Mouse (Mus musculus) CD8-positive naive resting alpha-beta T cell, adult 57 days (primary cell): Measurements from ENCODE around the gene Lamp3. TPM values are rescaled to one million over a fixed set of nuclear protein-coding genes. Genes with fewer than 3 reads are reported as not detected.

Source experiments
- total RNA-seq: library from RNA; stranded (reverse); gene quantifications from one replicate; pipeline ENCODE4 v1.2.4, GENCODE M21; 2023

Gene Lamp3
- not detected for total RNA-seq

DNA sequence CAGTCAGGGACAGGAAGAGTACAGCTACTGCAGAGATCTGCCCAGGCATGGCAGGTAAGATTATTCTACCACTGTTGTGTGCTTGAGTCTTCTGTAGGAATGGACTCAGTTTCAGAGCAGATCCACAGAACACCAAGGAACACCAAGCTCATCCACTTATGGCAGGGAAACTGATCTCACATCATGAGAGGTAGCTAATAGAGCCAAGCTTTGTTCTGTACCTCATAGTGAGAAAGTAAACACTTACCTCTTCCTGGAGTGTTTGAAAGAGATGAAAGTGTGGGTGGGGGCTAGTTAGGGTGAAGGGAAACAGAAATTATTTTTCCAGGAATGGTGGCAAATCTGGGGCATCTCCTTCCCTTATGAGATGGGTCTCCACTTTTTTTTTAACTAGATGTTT is at the start of gene Lamp3:
TSS of gene Lamp3 (minus strand) at position 160 of the 400 bp plus-strand sequence.

DNA sequence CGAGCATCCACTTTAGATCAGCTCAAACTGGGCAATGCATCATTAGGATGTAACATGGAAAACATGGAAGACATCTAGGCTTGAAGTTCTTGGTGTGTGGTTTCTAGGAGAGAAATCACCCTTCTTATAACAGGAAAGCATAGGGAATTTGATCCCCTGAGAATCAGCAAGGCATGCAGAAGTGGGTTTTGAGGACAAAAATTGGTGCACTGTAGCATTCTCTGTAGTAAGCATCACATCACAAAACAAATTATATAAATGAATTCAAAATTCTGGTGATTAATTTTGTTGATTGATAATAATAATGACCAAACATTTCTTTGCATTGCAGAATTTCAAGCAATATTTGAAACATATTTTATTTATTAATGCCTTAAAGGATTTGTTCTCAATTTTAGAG is 76.4 kb downstream of the Lamp3 start, which contains the start of gene Olfr171:
TSS of gene Olfr171 (minus strand) at position 101 of the 400 bp plus-strand sequence.

DNA sequence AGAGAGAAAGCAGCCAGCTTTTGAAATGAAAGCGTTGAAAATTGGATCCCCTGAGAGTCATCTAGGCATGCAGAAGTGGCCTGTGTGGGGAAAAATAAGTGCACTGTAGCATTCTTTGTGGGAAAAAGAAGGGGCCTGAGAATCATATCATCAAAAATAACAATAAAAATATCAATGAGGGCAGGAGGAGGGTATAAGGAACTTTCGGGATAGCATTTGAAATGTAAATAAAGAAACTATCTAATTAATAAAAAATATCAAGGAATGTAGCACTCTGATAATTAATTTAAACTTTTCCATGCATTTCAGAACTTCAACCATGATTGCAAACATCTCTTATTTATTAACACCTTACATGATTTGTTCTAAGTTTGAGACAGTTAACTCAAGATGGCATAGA is 94.4 kb downstream of the Lamp3 start, which contains the start of gene Olfr170:
TSS of gene Olfr170 (minus strand) at position 101 of the 400 bp plus-strand sequence.

Other genes starting within 250 kb of the Lamp3 start
- gene Olfr166, start 222.7 kb downstream of the Lamp3 start, total RNA-seq: not detected
- gene Olfr167, start 184.1 kb downstream of the Lamp3 start, total RNA-seq: not detected
- not detected for gene Olfr168, start 170.8 kb downstream of the Lamp3 start, total RNA-seq
- not detected for gene Olfr169, start 134.6 kb downstream of the Lamp3 start, total RNA-seq
- gene Olfr170, start 94.5 kb downstream of the Lamp3 start, total RNA-seq: not detected
- not detected for gene Olfr171, start 76.5 kb downstream of the Lamp3 start, total RNA-seq
- 20.6 TPM for gene B3gnt5, start 53.8 kb upstream of the Lamp3 start, total RNA-seq